Mouse (Mus musculus) adrenal gland, postnatal 4 days (tissue): Measurements from ENCODE around the gene Gm10644. TPM values are rescaled to one million over a fixed set of nuclear protein-coding genes. Genes with fewer than 3 reads are reported as not detected.
A peak's percentile ranks its signal among the peaks of the same experiment; 100 is the strongest.

Source experiments
- DNase-seq, 2 experiments: peaks; one replicate each; pipeline ENCODE4 v3.0.0; 2021 to 2022; ENCODE audit warnings: low spot score in 2 of 2, mixed read lengths in 2 of 2
- total RNA-seq, 2 experiments: library from RNA; stranded (reverse); gene quantifications; 2 replicates each; pipeline ENCODE4 v1.2.3; 2021

Gm10644 gene
- total RNA-seq, 2 experiments from 2014 or later: 0.62 to 0.70 TPM

DNA sequence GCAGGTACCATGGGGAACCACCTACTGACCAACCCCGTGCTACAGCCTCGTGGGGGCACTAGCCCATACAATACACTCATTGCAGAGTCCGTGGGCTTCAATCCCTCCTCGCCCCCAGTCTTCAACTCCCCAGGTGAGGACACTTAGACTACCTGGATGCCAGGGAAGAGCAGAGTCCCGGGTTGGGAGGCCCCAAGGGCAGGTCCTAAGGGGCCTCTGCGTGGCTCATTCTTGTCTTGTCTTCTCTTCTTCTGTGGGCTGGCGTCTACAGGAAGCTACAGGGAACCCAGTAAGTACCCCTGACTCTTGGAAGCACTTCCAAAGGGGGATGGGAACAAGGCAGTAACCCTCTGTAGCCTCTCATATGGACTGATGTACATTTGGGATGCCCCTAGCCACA lies 17.4 kb downstream of the Gm10644 start:
- DNase-seq: no peak

- DNase-seq: no peak
Observed at GRCm38 (mm10) chr8:83935435-83935834, 19.6 kb downstream of the Gm10644 start.

DNA sequence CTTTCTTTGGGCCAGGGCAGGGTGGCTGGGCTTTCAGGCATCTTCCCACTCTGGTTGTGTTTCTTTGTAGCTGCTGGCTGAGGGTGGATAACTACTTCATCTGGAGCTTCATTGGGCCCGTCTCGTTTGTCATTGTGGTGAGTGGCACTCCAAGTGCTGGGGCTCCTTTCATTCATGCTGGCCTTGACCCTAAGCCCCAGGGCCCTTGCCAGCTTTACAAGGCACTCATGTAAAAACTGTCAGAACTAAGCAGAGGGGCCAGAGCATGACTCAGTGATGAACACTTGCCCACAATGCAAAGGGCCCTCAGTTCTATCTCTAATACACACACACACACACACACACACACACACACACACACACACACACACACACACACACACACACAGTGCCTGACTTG lies 20.0 kb downstream of the Gm10644 start:
- DNase-seq: no peak

DNA sequence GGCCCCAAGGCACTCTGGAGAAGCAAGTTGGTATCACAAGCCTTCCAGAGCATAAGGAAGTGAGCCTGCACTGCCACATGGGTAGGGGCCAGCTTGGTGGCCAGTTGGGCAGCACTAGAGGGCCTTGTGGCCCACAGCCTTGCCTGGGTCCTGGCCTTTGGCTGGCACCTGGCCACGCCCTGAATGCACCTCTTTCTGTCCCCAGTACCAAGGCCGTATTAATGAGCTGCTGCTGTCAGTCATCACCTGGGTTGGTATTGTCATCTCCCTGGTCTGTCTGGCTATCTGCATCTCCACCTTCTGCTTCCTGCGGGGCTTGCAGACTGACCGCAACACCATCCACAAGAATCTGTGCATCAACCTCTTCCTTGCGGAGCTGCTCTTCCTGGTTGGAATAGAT lies 20.8 kb downstream of the Gm10644 start:
- no peak for DNase-seq

DNA sequence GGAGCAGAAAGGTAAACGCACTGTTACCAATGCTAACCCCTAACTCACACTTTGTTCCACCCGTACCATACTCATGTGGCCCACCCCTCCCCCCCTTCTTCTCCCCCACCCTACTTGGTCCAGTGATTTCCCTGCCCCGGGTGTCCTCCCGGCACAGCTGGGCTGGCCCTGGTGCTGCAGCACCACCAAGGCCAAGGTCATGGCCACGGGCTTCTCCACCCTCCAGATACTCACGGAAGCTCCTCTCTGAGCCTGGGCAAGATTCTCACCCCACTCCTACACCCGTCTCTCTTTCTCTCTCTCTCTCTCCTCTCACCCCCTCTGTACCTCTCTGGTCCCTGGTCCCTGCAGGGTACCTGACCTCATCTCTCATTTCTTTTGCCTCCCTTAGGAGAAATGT lies 28.7 kb downstream of the Gm10644 start:
- DNase-seq: peak in 1 of 2 experiments; percentile 40

DNA sequence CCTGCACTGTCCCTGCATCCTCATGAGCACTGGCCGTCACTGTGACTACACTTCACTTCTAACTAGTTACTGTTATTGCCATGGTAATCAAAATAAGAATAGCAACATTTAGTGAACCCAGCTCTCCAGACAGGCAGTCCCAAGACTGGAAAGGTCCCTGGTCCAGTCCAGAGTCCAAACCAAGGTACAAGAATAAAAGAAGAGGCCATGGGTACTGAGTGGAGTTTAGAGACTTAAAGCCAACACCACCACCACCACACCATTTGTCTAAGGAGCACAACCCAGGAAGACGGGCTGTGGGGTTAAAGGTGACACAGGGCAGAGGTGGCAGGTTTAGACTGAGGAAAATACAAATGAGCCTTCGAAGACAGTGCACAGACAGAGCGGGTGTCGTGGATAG lies 30.4 kb downstream of the Gm10644 start:
- DNase-seq: no peak

DNA sequence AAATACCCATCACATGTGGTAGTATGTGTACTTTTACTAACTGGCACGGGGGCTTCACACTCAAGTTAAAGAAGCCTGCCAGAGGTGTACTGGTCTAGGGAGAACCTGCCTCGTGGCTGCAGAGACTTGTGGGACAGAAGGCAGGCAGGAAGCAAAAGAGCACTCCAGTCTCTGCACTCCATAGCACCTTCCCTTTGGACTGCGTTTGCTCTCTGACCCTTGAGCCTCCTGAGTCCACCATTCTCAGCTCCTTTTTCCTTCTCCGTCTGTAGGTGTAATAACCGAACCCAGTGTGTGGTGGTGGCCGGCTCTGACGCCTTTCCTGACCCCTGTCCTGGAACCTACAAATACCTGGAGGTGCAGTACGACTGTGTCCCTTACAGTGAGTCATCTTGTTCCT lies 32.3 kb downstream of the Gm10644 start:
- DNase-seq: no peak

GRCm38 (mm10) chr8:83921558-83921957 lies 33.4 kb downstream of the Gm10644 start:
- DNase-seq: peak; percentile 57 to 75

DNA sequence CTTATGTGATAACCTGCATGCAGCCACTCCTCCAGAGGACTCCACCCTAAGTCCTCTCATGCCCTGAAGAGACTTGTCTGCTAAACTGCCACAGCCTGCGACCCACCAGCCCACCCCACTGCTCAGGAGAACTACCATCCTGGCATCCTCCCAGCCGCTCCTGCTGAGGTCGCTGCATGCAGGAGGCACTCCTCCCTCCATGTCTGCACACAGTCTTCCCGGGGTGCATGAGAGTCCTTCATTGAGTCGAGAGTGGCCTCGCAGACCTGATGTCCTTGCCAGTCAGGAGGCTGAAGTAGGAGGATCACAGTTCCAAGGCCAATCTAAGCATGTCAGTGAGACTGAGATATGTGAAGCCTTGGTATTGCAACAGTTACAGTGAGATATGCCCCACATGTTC lies 37.4 kb downstream of the Gm10644 start:
- no peak for DNase-seq

- no peak for DNase-seq
Observed at GRCm38 (mm10) chr8:83916015-83916414, 39.0 kb downstream of the Gm10644 start.

- no peak for DNase-seq
Observed at GRCm38 (mm10) chr8:83914860-83915259, 40.1 kb downstream of the Gm10644 start.

DNA sequence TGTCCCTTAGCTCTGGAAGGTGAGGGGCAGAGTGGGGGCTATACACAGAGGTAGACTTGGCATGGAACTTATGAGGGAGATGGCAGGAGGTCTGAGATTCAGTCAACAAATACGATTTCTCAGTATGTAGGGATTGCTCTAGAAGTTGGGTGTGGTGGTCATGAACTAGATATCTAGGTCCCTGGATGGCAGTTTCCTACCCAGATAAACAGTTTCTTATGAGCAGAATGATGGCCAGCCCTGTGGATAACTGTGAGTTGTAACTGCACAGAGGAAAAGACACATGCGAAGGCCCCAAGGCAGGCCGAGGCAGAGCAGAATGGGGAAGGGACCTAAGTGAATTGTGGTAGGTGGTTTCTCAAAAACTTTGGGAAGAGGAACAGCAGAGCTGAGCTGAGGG lies 40.8 kb downstream of the Gm10644 start:
- no peak for DNase-seq

DNA sequence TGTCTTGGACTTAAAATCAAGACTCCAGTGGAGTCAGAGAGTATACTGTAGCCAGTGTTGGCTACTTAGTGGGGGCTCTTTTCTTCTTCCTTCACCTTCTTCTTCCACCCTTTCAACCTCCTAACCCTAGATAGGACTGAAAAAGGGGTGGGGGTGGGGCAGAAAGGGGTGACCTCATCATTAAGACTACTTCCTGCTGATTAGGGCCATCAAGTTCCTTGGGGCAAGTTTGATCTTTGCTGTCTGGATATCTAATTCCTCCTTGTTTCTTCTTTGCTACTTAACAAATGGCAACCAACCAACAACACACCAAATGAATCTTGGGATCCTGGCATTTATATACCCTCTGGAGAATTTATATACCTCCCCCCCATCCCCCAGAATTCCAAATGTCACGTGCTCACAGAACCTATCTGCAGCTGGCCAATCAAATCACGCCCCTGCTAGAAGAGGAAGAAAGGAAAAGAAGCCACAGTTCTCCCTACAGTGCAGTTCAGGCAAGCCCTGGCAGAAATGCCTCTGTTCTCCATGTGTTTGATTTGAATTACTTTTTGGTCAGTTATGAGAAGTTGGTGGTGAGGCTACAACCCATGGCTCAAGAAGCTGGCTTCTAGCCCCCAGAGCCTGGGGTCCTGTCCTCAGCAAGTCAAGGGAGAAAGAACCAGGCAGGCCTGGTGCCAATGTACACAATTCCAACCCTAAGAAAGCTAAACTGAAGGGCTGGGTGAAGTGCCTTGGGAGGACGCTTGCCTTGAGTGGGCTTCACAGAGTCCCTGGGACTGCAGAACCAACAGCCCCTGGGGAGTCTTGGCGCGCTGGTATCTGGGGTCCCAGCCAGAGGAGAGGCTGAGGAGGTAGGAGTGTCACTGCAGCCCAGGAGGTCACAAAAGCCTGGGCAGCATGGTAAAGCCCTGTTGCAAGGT lies 42.9 kb downstream of the Gm10644 start:
- no peak for DNase-seq

- no peak for DNase-seq
Observed at GRCm38 (mm10) chr8:83909311-83909710, 45.7 kb downstream of the Gm10644 start.

- DNase-seq: no peak
Observed at GRCm38 (mm10) chr8:83908583-83908982, 46.4 kb downstream of the Gm10644 start.

DNA sequence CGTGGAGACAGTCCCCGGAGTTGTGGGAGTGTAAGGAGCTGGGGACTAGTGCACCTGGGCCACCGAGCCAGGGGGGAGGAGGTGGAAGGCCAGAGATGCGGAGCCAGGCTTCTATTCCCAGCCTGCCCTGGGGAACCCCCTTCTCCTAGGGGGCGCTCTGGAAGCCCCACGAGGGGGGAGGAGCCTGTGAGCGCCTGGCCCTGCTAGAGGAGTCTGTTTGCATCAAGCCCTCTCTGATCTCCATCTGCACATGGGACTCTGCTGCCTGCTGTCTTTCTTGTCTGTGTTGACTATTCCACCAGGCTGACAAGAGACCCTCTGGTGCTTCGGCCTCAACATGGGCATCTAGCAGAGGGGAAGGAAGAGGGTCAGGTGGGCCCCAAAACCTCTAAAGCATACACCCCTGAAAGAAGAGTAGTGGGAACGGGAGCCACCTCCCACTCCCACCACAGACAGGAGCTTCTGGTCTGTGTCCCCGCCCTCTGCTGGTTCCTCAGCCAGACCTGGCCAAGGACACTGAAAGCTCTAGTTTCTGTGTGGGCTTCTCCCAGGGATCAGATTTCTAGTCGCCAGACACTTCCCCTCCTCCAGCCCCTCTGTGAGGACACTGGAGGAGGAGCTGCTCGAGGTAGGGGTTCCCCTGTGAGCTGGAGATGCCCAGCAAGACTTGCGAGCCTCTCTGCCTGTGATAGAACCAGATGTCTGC lies 51.9 kb downstream of the Gm10644 start:
- DNase-seq: no peak

- DNase-seq: no peak
Observed at GRCm38 (mm10) chr8:83901566-83902485, 53.2 kb downstream of the Gm10644 start.

- DNase-seq: no peak
Observed at GRCm38 (mm10) chr8:83900957-83901270, 54.1 kb downstream of the Gm10644 start.

DNA sequence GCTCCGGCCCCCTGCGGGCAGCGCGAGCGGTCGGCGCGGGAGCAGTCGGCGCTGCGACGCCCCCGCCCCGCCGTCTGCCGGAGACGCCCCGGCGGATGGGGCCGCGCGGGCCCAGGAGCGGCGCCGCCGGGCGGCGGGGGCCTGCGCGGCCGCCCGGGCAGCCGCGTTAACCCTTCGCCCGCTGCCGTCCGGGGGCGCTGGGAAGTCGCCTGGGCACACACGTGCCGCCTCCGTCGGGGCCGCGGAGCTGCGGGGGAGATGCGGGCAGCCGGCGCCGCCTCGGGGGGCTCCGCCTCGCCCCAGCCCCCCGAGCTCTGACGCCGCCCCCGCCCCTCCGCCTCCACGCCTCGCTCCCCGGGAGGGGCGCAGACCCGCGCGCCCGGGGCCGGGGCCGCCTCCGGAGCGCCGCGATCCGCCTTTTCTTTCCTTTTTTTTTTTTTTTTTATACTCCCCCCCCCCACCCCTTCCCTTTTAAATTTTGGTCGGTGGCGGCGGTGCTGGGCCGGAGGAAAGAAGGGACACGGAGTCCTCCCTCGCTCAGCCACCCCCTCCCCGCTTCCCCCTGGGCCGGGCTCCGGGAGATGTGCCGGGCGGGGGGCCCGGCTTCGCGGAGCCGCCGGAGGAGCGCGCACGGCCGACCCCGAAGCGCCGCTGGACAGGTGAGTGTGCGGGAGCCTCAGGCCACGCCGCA lies 54.6 kb downstream of the Gm10644 start:
- no peak for DNase-seq

DNA sequence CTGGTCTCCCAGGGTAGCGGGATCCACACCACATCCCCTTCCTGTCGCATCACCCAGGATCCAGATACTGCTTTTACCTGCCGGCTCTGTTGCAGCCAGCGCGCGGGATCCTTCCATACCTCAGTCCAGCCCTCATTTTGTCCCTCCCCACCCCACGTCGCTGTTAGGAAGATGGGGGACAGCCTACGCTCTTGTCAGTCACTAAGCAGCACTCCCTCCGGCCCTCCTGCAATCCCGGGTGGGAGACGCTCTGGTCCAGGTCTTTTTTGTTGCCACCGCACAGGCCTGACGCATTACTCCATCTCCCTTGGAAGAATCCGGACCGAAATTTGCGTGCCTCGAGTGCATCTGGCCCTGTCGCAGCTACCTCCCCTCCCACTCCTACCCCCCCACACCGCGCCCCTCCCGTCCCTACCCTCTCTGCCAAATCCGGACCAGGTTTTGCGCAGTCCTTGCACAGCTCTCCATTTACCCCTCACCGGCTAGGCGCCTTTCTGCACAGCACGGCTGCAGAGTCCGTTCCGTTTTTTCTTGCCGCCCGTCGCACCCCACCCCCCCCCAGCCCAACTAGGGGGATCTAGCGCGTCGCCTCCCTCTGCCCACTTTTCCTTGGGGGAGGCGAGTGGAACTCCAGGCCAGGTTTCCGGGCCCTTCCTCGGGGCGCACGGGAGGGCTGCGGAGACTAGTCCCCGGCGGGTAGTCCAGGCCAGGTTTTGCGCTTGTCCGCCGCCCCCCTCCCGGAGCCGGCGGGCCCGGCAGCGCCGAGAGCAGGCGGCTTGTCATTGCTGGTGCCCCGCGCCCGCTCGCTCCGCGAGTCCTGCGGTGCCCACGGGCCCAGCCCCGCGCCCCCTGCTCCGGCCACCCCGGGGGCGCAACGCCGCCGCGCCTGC lies 55.4 kb downstream of the Gm10644 start, which contains the start of gene Adgrl1:
Gene Adgrl1 (plus strand): TSS at position 743 of the 890 bp plus-strand sequence.
- peak; percentile 82 to 84 for DNase-seq
